Mouse (Mus musculus): Measurements from ENCODE around the gene Gtse1. TPM values are rescaled to one million over a fixed set of nuclear protein-coding genes. Genes with fewer than 3 reads are reported as not detected.

Gene Gtse1
- total RNA-seq, 2 experiments from 2014 or later = 0.32 TPM; not detected in 1

Other genes starting within 250 kb of the Gtse1 start
- 10 to 100 TPM; 11.4 to 19.3 TPM for gene Ppara, start 124.8 kb upstream of the Gtse1 start, total RNA-seq (2021)
- 10 to 100 TPM; 34.0 to 43.9 TPM for gene Cdpf1, start 48.0 kb upstream of the Gtse1 start, total RNA-seq (2021)
- under 1 TPM; 0.11 to 0.28 TPM for gene Pkdrej, start 38.0 kb upstream of the Gtse1 start, total RNA-seq (2021)
- 1 to 10 TPM; 2.8 to 3.6 TPM for gene Ttc38, start 27.4 kb upstream of the Gtse1 start, total RNA-seq (2021)
- gene Trmu, start 19.6 kb downstream of the Gtse1 start, total RNA-seq (2021) = 10 to 100 TPM; 10.7 to 13.5 TPM
- under 1 TPM; 0.31 to 0.43 TPM for gene Celsr1, start 174.0 kb downstream of the Gtse1 start, total RNA-seq (2021)
- gene Gramd4, start 197.9 kb downstream of the Gtse1 start, total RNA-seq (2021) = 1 to 10 TPM; 4.2 to 9.7 TPM